Mouse (Mus musculus): ENCODE results near the gene Yeats2.

DNA sequence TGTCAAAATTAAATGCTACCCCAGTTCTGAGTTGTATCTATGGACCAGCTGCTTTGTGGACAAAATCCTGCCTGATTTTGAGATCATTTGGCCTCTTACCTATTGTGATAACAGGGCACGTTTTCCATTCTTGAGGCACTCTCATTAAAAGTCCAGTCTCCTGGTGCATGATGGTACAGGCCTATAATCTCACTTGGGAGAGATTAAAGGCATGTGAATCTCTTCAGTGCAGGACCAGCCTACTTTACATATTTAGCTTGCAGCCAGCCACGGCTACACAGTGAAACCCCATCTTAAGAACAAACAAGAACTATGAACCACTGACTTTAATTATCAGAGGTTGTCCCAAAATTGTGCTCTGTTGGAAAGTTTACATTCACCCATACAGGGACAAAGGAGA is 10.5 kb upstream of the Yeats2 start:
- TF ChIP-seq CTCF (IDR thresholded peaks at IDR 0.05; ENCODE audit: low read depth, low read length) (no peak), POLR2A (IDR thresholded peaks at IDR 0.05; ENCODE audit: extremely low read depth, insufficient read depth, low read length) (no peak)

Measured in liver, adult 2 months (tissue).